Mouse (Mus musculus) frontal cortex, adult 2 months (tissue): ENCODE measurements around the gene Smg9. TPM values are rescaled to one million over a fixed set of nuclear protein-coding genes. Genes with fewer than 3 reads are reported as not detected.
A peak's percentile ranks its signal among the peaks of the same experiment; 100 is the strongest.

ENCODE experiments used
- DNase-seq, 2 experiments: peaks; one replicate each; pipeline ENCODE4 v3.0.0; 2022; ENCODE audit warnings: low spot score in 1 of 2; ENCODE audit errors: extremely low spot score in 1 of 2
- polyA plus RNA-seq: library from polyadenylated mRNA; depleted of rRNA; stranded (reverse); fragments of >200 nt; gene quantifications from 2 replicates; pipeline ENCODE4 v1.2.3, GENCODE M21; 2012

Gene Smg9
- polyA plus RNA-seq, 1 experiment, result 78.1 TPM

GRCm38 (mm10) chr7:24405649-24406048, 6.2 kb downstream of the Smg9 start:
- no peak for DNase-seq

GRCm38 (mm10) chr7:24406528-24407344, 7.3 kb downstream of the Smg9 start:
- DNase-seq, result peak in 1 of 2 experiments; percentile 82

- DNase-seq, result no peak
These were observed 8.8 kb downstream of the Smg9 start for GRCm38 (mm10) chr7:24408186-24408585.

GRCm38 (mm10) chr7:24410123-24410522, 10.7 kb downstream of the Smg9 start:
- no peak for DNase-seq

- no peak for DNase-seq
These were observed 11.4 kb downstream of the Smg9 start for GRCm38 (mm10) chr7:24410831-24411230.

GRCm38 (mm10) chr7:24413630-24414029, 14.2 kb downstream of the Smg9 start:
- no peak for DNase-seq

- DNase-seq, result no peak
These were observed 15.8 kb downstream of the Smg9 start for GRCm38 (mm10) chr7:24415261-24415660.

- DNase-seq, result peak in 1 of 2 experiments; percentile 17
These were observed 20.2 kb downstream of the Smg9 start for GRCm38 (mm10) chr7:24419579-24419978.

GRCm38 (mm10) chr7:24421648-24422047, 22.2 kb downstream of the Smg9 start:
- no peak for DNase-seq

- no peak for DNase-seq
These were observed 22.8 kb downstream of the Smg9 start for GRCm38 (mm10) chr7:24422251-24422650.

GRCm38 (mm10) chr7:24423107-24423763, 23.8 kb downstream of the Smg9 start:
- DNase-seq, result no peak

- no peak for DNase-seq
These were observed 24.7 kb downstream of the Smg9 start for GRCm38 (mm10) chr7:24423956-24424732.

- no peak for DNase-seq
These were observed 26.5 kb downstream of the Smg9 start for GRCm38 (mm10) chr7:24425919-24426318.

GRCm38 (mm10) chr7:24427168-24427567, 27.7 kb downstream of the Smg9 start:
- no peak for DNase-seq

GRCm38 (mm10) chr7:24428725-24429124, 29.3 kb downstream of the Smg9 start:
- no peak for DNase-seq

- peak; percentile 81 to 92 for DNase-seq
These were observed 30.1 kb downstream of the Smg9 start for GRCm38 (mm10) chr7:24429413-24430112.

- no peak for DNase-seq
These were observed 31.3 kb downstream of the Smg9 start for GRCm38 (mm10) chr7:24430551-24431345.

GRCm38 (mm10) chr7:24431713-24432112, 32.3 kb downstream of the Smg9 start:
- peak in 1 of 2 experiments; percentile 44 for DNase-seq

- DNase-seq, result no peak
These were observed 35.9 kb downstream of the Smg9 start for GRCm38 (mm10) chr7:24435305-24435704.

GRCm38 (mm10) chr7:24437981-24438380, 38.6 kb downstream of the Smg9 start:
- DNase-seq, result peak; percentile 74 to 77
